Mouse (Mus musculus) embryonic facial prominence, embryonic 11.5 days (tissue): Measurements from ENCODE around the gene Snx6. TPM values are rescaled to one million over a fixed set of nuclear protein-coding genes. Genes with fewer than 3 reads are reported as not detected.
"Not testable (repeated sequence)": the region's sequence is repeated elsewhere in the genome, so short reads cannot be mapped to it uniquely, and the experiment has no call there.

Experiments used
- ATAC-seq: fragments of 200-750 bp; cut with Nextera tagmentation; replicated peaks from 2 replicates; pipeline ENCODE4 v1.8.0; 2017; ENCODE audit warnings: low read depth; ENCODE audit not compliant: insufficient number of reproducible peaks, low FRiP score, low TSS enrichment
- DNase-seq: peaks from one replicate; pipeline ENCODE4 v3.0.0-alpha.2; 2015; ENCODE audit warnings: low spot score
- H3K27ac ChIP-seq: fragments of 300-500 bp; sonication (generic); replicated peaks from 2 replicates; pipeline ENCODE4 v1.5.1; 2014; ENCODE audit warnings: mild to moderate bottlenecking, low read depth, low read length, control low read depth
- H3K27me3 ChIP-seq: fragments of 300-500 bp; sonication (generic); 2 replicates; pipeline ENCODE4 v1.6.1; 2014; ENCODE audit warnings: mild to moderate bottlenecking, low read length, moderate library complexity, mixed read lengths; ENCODE audit not compliant: control insufficient read depth, insufficient read depth
- H3K36me3 ChIP-seq: fragments of 300-500 bp; sonication (generic); replicated peaks from 2 replicates; pipeline ENCODE4 v1.6.1; 2014; ENCODE audit warnings: low read depth, mild to moderate bottlenecking, low read length, moderate library complexity, mixed read lengths; ENCODE audit not compliant: control insufficient read depth, insufficient read depth
- H3K4me1 ChIP-seq: fragments of 300-500 bp; sonication (generic); 2 replicates; pipeline ENCODE4 v1.6.1; 2014; ENCODE audit warnings: low read length, mixed read lengths; ENCODE audit not compliant: control insufficient read depth, insufficient read depth
- H3K4me2 ChIP-seq: fragments of 300-500 bp; sonication (generic); 2 replicates; pipeline ENCODE4 v1.6.1; 2014; ENCODE audit warnings: low read depth, mild to moderate bottlenecking, control low read depth, low read length, moderate library complexity
- H3K4me3 ChIP-seq: fragments of 300-500 bp; sonication (generic); 2 replicates; pipeline ENCODE4 v1.5.1; 2014; ENCODE audit warnings: low read depth, low read length, control low read depth
- H3K9ac ChIP-seq: fragments of 300-500 bp; sonication (generic); replicated peaks from 2 replicates; pipeline ENCODE4 v1.6.1; 2014; ENCODE audit warnings: mild to moderate bottlenecking, control low read depth, low read length
- H3K9me3 ChIP-seq: fragments of 300-500 bp; sonication (generic); replicated peaks from 2 replicates; pipeline ENCODE4 v1.6.1; 2016; ENCODE audit warnings: mild to moderate bottlenecking, low read length, inconsistent platforms, mixed read lengths; ENCODE audit not compliant: control insufficient read depth
- WGBS: fragments of 180-500 bp; shearing (Covaris S2); extraction: QIAGEN DNeasy Blood & Tissue Kit; methylation state at CpG from one replicate; pipeline ENCODE4 v1.1.7; 2014; 5-methylcytosine and 5-hydroxymethylcytosine counted together
- polyA plus RNA-seq: library from polyadenylated mRNA; unstranded; fragments of >200 nt; fragmentation: Nextera tagmentation; extraction: Ambion mirVana; gene quantifications from 2 replicates; pipeline ENCODE4 v1.2.1, GENCODE M21; 2014

Gene Snx6
- polyA plus RNA-seq, 1 experiment from 2014 or later, result 297 TPM

DNA sequence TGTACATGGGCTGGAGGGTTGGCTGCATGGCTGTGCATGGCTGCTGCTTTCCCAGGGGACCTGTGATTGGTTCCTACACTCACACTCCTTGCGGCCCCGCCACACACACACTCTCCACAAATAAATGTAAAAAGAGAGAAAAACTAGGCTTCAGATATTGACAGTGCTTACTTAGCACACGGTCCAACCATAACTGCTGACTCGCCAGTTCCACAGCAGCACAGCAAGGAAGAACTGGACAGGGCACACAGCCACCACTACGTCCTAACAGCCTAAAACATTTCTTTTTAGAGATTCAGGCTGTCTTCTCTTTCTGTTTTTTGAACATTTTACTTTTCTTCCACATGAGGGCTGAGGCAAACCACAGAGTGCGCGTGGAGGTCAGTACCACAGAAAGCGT lies 4.0 kb downstream of the Snx6 start:
- H3K4me1 ChIP-seq, result no peaks in the 10 kb centered on the region
- DNase-seq (no peak), ATAC-seq (no peak)
- no peak overlapping the region for H3K4me3 ChIP-seq
- no peaks in the 10 kb centered on the region for H3K9me3 ChIP-seq
- no peak overlapping the region for H3K27ac ChIP-seq
- H3K27me3 ChIP-seq, result no peaks in the 10 kb centered on the region
- 87% methylated on average over 8 of the region's 8 CpGs for WGBS
- no peak overlapping the region for H3K9ac ChIP-seq
- no peak overlapping the region for H3K4me2 ChIP-seq
- no peaks in the 10 kb centered on the region for H3K36me3 ChIP-seq

GRCm38 (mm10) chr12:54789346-54790143 lies 6.0 kb downstream of the Snx6 start:
- Histone ChIP-seq H3K27me3 (no peaks in the 10 kb centered on the region), H3K4me2 (no peak overlapping the region), H3K9me3 (no peaks in the 10 kb centered on the region), H3K4me1 (no peaks in the 10 kb centered on the region), H3K27ac (0 out of 2 replicates have a peak overlapping the region, but pooled peaks have one; percentile 2), H3K36me3 (no peaks in the 10 kb centered on the region), H3K9ac (no peak overlapping the region), H3K4me3 (no peak overlapping the region)
- WGBS, result 14% methylated on average over 11 of the region's 11 CpGs
- ATAC-seq (peak; percentile 71), DNase-seq (peak; percentile 83)

DNA sequence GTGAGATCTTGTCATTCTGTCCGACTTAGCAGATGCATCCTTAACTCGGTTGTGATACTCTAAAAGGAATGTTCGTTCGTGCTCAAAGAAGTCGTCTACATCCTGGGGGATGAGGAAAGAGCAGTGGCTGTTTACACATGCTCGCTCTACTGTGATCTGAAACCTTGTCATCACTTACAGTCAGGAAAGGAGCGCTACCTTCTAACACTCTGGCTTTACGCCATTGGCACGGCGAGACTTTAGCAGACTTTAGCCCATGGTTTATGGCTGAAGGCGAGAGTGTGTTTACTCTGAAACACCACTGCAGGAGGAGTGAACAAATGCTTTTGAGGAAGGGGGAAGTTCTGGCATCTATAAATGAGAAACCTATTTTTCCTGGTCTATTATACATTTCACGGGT lies 31.9 kb downstream of the Snx6 start:
- ATAC-seq, result no peak
- Histone ChIP-seq H3K4me1 (no peaks in the 10 kb centered on the region), H3K4me2 (no peak overlapping the region), H3K4me3 (no peak overlapping the region), H3K9me3 (no peaks in the 10 kb centered on the region), H3K9ac (no peak overlapping the region), H3K27me3 (no peaks in the 10 kb centered on the region), H3K36me3 (peaks cover 17% of the 10 kb centered on the region), H3K27ac (no peak overlapping the region)
- DNase-seq, result no peak
- WGBS, result 91% methylated on average over 12 of the region's 12 CpGs

- Histone ChIP-seq H3K9me3 (no peaks in the 10 kb centered on the region), H3K4me3 (no peak overlapping the region), H3K27ac (no peak overlapping the region), H3K36me3 (peaks cover 12% of the 10 kb centered on the region), H3K27me3 (no peaks in the 10 kb centered on the region), H3K4me2 (no peak overlapping the region), H3K9ac (no peak overlapping the region), H3K4me1 (no peaks in the 10 kb centered on the region)
- DNase-seq (no peak), ATAC-seq (no peak)
- WGBS, result 92% methylated on average over 1 of the region's 1 CpGs
These were observed 34.8 kb downstream of the Snx6 start for GRCm38 (mm10) chr12:54760676-54761075.

DNA sequence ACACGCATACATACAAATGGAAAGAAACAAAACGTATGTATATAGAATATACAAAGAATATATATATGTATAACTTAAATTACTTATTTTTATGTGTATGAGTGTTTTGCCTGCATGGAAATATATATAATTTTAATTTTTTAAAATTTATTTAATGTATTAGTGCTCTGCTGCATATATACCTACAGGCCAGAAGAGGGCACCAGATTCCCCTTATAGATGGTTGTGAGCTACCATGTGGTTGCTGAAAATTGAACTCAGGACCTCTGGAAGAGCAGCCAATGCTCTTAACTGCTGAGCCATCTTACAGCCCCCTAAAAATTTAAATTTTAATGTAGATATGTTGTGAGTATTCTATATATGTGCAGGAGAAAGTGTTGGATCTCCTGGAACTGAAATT lies 36.7 kb downstream of the Snx6 start:
- peaks cover 9% of the 10 kb centered on the region for H3K36me3 ChIP-seq
- no peaks in the 10 kb centered on the region for H3K27me3 ChIP-seq
- no peak overlapping the region for H3K9ac ChIP-seq
- ATAC-seq (no peak), DNase-seq (no peak)
- no peaks in the 10 kb centered on the region for H3K4me1 ChIP-seq
- no peak overlapping the region for H3K27ac ChIP-seq
- H3K4me3 ChIP-seq, result no peak overlapping the region
- WGBS, result 92% methylated on average over 2 of the region's 2 CpGs
- no peak overlapping the region for H3K4me2 ChIP-seq
- no peaks in the 10 kb centered on the region for H3K9me3 ChIP-seq

DNA sequence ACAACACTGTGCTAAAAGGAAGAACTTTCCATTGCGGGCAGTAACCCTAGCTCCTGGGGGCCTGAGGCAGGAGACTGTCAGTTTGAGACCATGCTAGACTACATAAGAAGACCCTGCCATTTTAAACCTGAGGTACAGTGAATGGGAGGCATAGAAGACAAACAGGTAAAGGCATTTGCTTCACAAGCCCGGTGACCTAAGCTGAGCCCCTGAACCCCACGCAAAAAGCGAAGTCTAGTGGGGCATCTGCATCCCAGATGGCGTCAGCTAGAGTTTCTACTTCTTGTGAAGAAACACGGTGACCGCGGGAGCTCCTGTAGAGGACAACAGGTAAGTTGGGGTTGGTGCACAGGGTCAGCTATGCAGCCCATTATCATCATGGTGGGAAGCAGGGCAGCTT lies 46.9 kb downstream of the Snx6 start:
- no peak overlapping the region for H3K4me2 ChIP-seq
- ATAC-seq (no peak), DNase-seq (no peak)
- no peak overlapping the region for H3K9ac ChIP-seq
- peaks cover 4% of the 10 kb centered on the region for H3K36me3 ChIP-seq
- 94% methylated on average over 8 of the region's 8 CpGs for WGBS
- H3K9me3 ChIP-seq, result no peaks in the 10 kb centered on the region
- no peak overlapping the region for H3K27ac ChIP-seq
- no peaks in the 10 kb centered on the region for H3K27me3 ChIP-seq
- H3K4me3 ChIP-seq, result no peak overlapping the region
- no peaks in the 10 kb centered on the region for H3K4me1 ChIP-seq

- not testable (repeated sequence) for H3K4me3 ChIP-seq, H3K27me3 ChIP-seq, H3K4me2 ChIP-seq, H3K36me3 ChIP-seq, H3K9me3 ChIP-seq, H3K4me1 ChIP-seq, DNase-seq, H3K27ac ChIP-seq, H3K9ac ChIP-seq
- ATAC-seq, result peak; percentile 10
- 0% methylated on average over 7 of the region's 33 CpGs for WGBS
These were observed 56.8 kb downstream of the Snx6 start for GRCm38 (mm10) chr12:54738661-54739243.

DNA sequence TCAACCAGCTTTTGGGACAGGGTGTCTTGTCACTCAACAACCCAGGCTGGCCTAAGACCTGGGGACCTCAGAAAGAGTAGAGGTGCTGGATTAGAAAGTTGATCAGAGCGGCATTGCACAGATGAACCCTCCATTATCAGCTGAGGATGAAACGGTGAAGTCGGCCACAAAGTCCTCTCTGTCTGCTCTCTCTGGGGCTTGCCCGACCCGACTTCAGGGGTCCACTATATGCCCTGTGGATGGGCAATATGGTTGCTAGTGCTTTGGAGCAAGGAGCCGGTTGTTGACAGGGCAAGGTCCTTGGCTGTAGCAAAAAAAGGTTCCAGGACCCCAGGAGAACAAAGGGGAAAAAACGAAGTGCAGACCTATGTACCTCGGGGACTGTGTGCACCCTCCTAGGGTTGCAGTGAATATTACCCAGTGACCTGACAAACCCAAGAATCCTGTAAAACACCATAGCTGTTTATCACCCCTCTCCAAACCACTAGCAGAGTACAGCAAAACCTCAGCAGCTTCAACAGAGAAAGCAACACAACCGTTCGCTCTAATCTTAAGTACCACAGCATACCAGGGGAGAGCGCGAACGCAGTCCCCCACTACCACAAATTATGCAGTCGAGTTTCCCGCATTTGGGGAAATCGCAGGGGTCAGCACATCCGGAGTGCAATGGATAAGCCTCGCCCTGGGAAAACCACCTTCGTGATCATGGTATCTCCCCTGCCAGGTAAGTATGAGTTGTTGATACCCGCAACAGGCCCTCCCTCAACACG lies 57.4 kb downstream of the Snx6 start:
- not testable (repeated sequence) for H3K36me3 ChIP-seq, H3K27me3 ChIP-seq, H3K4me2 ChIP-seq, H3K4me1 ChIP-seq, H3K4me3 ChIP-seq, H3K27ac ChIP-seq, H3K9ac ChIP-seq, H3K9me3 ChIP-seq, DNase-seq
- WGBS, result no CpG with 5 or more reads among the region's 21 CpGs
- ATAC-seq, result peak; percentile 93
